Mouse (Mus musculus) testis, adult 2 months (tissue): Measurements from ENCODE around the gene Ifi47.

Source experiments
- CTCF ChIP-seq: fragments of 200-500 bp; IDR thresholded peaks from 2 replicates; pipeline ENCODE4 v1.5.1; 2012; ENCODE audit warnings: low read depth, mild to moderate bottlenecking, inconsistent platforms, low read length, moderate library complexity; ENCODE audit not compliant: control insufficient read depth, insufficient read depth, insufficient replicate concordance
- POLR2A ChIP-seq: fragments of 200-500 bp; IDR thresholded peaks from 2 replicates; pipeline ENCODE4 v1.6.1; 2012; ENCODE audit warnings: low read depth, mild to moderate bottlenecking, inconsistent platforms, low read length, moderate library complexity; ENCODE audit not compliant: control insufficient read depth

DNA sequence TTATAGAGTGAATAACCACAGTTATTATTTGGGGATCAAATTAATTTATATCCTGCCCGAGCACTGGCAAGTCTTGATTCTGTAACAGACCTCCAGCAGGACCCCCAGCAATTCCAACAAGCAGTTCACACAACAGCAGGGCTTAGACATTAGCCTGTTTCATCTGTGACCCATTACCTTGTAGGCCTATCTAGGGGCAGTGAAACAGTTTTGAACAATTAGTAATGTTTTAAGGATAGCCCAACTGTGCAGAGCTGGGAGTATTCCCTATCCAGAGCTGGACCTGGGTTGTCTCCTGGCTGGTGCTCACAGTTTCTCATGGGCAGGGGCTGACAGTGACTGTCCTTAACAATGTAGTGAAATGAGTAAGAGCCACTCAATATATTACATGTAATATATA, 625 bp downstream of the Ifi47 start:
- TF ChIP-seq CTCF (no peak), POLR2A (no peak)
